Mouse (Mus musculus): Measurements from ENCODE around the gene Ripk1.

GRCm38 (mm10) chr13:33964206-33965046, 37.7 kb upstream of the Ripk1 start, which contains the start of gene Nqo2:
- TF ChIP-seq POLR2A (IDR thresholded peaks at IDR 0.05; ENCODE audit: insufficient read depth, low read length) (peak; percentile 19), CTCF (IDR thresholded peaks at IDR 0.05; ENCODE audit: low read depth, low read length) (peak; percentile 40)

Measured in ES-Bruce4 (cell line).